Mouse (Mus musculus) megakaryocyte progenitor cell, adult 5-6 weeks (primary cell): ENCODE results near the gene Tagln. TPM values are rescaled to one million over a fixed set of nuclear protein-coding genes. Genes with fewer than 3 reads are reported as not detected.

ENCODE experiments used
- ATAC-seq: replicated peaks from 2 replicates; pipeline ENCODE4 v1.8.0; 2016; ENCODE audit warnings: mild to moderate bottlenecking, moderate TSS enrichment, inconsistent platforms; ENCODE audit not compliant: poor library complexity
- total RNA-seq, 2 experiments: library from RNA; stranded (forward) in 1 of 2; stranded (reverse) in 1 of 2; fragments of 157-497, 149-512 nt in 1 of 2; fragments of 200-1000 nt in 1 of 2; gene quantifications; 2 replicates each; pipeline versions ENCODE4 v1.2.3 to v1.2.4; 2015 to 2017

The Tagln gene
- total RNA-seq, 2 experiments from 2014 or later = 0.10 TPM; not detected in 1

DNA sequence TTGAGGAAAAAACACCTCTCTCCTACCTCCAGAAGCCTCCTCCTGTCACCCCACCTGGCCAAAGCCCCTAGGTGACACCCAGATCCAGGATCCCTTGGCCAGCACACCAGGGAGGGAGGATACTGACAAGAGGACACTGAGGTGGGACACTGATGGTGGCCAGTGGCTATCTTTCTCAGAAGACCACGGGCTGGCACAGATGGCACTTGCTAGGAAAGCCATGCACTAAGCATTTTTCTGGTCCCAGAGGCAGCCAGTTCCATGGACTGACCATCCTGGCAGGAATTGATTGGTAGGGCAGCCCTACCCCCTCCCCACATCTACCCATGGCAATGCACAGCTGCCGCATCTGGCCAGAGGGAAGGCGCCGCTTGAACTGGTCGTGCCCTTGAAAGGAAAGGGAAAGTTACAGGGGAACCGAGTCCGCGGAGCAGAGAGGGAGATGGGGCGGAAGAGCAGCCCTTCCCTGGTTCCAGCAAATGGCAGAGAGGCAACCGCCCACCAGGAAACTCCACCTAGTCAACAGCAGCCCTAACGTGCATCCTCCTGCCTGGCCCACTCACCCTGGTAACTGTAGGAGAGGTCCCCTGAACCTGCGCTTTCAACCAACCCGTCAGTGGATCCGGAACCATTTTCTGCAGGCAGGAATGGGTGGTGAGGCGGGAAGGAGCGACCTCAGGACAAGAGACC is 10.5 kb upstream of the Tagln start:
- no peak for ATAC-seq

DNA sequence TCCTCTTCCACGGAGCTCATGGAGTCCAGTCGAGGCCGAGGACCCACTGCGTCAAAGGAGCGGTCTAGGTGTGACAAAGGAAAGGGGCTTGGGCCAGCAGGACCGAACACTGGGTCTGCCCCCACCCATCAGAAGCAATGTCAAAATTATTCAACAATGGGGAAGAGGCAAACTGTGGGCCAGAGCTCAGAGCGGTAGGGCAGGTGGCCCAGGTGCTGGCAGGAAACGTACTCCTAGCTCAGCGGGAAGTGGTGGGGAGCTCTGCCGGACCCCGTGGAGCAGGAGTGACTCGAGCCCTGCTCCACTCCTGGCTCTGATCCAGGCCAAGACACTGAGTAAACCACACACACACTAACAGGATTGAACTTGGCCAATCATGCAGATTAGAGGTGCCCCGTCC is 9.9 kb upstream of the Tagln start:
- 0 out of 2 replicates have a peak, but pooled peaks have one; percentile 9 for ATAC-seq

DNA sequence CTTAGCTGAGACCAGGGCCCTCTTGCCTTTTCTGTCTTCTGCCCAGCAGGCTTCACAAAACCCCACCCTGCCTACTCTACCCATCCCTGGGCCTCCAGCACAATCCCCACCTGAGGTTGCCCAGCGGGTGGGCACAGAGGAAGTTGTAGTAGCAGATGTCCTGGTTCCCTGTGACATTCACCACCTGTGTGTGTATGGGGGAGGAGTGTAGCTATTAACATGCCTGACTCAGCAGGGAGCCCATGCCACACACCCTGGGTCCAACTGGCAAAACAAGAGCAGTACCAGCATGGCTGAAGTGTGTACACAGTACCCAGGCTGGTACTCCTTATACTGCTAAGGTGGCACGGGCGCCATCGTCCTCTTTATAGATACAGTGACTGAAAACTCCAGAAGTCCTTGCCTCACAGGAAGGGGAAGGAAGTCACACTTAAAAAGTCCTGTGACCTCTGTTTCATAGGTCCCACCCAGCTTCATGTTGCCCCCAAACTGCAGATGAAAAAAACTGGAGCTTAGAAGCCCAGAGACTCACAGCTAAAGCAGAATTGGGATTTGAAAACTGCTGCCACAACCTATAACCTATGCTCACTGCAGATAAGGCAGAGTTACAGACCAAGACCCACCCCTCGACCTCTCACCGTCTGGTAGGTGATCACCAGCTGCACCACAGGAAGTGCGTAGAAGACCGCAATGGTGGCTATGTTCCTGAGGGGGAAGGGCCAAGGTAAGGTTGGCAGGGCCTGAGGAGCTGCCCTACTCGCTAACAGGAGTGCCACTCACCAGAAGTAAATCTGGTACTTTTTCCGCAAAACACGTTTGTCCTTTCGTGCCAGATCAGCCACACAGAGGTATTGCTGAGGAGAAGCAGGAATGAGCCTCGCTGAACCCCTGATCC is 8.9 kb upstream of the Tagln start:
- ATAC-seq = peak; percentile 80

DNA sequence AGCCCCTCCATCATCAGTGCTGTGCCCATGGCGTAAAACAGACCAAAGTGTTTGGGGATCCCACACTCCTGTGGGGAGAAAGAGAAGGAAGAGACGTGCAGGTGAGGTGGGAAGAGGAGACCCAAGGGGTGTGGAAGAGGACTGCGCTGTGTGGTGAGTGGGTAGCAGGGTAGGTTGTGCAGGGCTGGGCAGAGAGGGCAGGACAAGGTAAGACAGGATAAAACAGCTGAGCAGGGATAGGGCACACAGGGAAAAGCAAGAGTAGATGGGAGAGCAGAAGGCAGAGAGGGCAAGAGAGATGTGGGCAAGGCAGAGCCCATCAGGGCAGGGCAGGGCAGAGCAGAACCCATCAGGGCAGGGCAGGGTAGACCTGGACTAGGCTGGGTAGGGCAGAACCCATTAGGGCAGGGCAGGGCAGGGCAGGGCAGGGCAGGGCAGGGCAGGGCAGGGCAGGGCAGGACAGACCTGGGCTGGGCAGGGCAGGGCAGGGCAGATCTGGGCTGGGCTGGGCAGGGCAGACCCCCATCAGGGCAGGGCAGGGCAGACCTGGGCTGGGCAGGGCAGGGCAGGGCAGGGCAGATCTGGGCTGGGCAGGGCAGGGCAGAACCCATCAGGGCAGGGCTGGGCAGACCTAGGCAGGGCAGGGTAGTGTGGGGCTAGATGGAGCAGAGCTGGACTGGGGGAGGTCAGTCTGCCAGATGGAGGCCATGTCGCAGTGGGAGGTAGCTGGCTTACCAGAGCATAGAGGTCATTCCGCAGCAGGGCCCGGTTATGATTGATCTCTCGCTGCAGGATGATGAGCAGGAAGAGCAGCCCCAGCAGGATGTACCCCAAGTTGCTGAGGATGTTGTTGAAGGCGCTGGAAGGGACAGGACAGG is 8.0 kb upstream of the Tagln start:
- no peak for ATAC-seq

DNA sequence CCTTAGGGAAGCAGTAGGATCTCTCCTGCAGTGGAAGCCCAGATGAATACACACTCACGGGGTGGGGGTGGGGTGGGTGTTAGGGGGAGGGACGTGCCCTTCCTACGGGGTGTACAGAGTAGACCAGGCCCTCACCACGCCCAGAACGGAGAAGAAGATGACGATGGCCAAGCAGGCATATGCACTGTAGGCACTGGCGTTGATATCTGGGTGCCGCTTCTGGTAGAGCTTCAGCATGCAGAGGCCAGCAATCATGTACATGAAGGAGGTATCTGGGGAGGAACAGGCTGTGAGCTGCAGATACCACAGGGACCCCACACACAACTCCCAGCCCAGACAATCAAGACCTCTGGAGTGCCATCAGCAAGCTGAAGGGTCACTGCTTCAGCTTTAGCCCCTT is 7.1 kb upstream of the Tagln start:
- peak; percentile 14; the same call in 1 of the 2 replicates for ATAC-seq

DNA sequence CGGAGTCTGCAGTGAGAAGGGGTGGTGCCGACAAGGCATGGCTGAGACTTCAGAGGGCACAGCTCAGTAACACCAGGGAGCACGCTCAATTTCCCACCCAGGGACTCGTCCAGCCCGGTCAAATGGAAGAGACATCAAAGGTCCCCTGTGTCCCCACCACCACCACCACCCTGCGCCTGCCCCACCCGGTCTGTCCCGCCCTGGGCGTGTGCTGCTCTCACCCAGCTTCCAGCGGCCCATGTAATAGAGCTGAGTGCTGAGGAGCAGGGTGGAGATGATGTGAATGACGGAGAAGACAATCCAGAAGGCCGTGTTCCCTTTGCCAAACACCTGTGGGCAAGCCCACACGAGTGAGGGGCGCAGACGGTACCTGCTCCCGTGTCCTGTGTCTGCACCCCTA is 6.6 kb upstream of the Tagln start:
- no peak for ATAC-seq

DNA sequence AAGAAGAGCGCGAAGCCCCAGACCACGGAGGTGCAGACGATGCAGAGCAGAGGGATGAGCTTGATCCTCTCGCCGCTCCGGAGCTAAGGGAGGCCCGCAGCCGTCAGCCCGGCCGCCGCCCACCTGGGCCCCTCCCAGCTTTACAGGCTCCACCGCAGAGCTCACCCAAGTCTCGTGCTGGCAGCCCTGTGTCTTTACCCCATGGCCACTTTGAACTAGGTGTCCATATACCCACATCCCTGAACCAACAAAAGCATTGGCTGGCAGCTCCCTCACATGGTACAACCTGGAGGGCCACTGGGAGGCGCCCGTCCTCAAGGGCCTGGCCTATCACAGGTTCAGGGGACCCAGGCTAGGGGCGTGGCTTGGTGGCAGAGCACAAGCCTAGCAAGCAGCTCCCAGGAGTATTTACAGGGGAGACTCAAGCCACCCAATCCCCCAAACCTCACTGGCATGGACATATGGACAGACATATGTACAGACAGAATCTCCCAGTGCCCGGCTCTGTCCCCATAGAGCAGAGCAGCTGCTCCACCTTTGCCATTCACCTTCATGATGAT is 5.6 kb upstream of the Tagln start:
- ATAC-seq = peak; percentile 36

DNA sequence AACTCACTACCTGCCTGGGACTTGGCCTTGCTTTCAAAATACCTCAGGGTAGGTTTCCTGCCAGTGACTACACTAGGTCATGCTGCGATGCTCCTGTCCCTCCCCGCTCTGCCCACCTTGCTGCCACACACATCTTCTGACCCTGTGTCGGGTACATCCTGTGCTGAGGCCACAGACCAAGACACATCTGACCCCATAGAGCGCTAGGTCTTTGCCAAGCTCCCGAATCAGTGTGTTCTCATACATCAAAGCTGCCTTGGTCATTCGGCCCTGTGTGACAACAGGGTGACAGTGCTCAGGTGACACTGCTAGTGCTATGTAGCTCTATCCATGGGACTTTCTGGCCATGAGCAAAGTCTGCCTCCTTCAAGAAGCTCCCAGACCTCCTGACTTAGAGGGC is 3.9 kb upstream of the Tagln start:
- no peak for ATAC-seq

DNA sequence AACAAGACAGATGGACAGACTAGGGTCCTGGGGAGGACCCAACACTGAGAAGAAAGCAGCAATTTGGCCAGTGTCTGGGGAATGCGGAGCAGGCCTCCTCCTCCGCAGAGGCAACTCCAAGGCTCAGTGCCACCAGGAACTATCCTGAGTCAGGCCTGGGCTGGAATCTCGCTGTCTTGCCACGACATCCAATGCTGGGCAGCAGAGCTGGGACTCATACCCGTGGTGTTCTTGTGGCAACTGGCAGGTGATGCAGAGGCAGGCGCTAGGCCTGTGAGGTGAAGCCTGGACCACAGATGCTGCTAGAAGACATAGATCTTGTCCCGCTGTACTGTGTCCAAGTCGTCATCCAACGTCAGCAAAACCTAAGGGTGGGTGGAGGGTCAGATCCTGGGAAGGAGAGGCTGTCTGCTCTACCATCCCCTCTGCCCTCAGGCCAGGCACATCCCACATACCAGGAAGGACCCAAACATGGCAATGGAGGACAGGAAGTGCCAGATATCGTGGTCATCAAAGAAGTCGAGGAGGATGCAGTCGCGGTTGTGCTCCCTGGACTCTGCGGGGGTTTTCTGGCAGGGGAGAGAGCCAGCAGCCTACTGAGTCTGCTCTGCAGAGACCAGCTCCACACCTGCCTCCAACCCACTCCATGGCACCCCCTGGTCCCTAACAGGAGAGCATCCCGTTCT is 3.2 kb upstream of the Tagln start:
- no peak for ATAC-seq

DNA sequence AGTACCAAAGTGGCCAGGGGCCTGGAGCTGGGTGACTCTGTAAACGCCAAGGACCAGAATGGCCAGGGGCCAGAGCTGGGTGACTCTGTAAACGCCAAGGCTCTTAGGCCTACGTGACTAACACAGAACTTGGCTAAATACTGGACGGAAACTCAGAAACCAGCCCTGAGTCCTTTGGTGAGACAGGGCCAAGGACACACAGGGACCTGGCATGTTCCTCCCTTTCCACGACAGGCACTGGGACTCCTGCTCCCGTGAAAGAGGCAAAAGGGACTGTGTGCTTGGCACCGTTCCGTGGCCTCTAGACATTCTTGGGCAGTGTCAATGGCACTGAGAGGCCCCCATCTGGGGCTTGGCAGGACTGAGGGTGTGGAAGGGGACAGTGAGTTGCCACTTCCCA is 2.2 kb upstream of the Tagln start:
- ATAC-seq = no peak

DNA sequence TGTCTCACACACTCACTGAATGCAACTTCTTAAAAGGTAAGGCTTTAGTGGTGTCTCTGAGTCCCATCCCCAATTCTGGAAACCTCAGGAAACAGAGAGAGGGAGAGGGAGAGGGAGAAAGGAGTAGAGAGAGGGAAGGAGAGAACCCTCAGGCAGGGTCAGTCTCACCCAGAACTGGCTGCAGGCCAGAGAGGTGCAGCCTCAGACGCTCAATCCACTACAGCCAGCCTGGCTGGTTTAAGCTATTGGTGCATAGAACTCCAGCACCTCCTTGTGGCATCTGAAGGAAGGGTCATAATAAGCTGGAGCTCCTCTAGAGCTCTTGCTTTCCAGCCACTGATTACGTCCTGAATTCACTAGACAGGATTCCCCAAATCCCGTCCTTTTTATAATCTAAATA is 1.0 kb upstream of the Tagln start:
- peak; percentile 86 for ATAC-seq

DNA sequence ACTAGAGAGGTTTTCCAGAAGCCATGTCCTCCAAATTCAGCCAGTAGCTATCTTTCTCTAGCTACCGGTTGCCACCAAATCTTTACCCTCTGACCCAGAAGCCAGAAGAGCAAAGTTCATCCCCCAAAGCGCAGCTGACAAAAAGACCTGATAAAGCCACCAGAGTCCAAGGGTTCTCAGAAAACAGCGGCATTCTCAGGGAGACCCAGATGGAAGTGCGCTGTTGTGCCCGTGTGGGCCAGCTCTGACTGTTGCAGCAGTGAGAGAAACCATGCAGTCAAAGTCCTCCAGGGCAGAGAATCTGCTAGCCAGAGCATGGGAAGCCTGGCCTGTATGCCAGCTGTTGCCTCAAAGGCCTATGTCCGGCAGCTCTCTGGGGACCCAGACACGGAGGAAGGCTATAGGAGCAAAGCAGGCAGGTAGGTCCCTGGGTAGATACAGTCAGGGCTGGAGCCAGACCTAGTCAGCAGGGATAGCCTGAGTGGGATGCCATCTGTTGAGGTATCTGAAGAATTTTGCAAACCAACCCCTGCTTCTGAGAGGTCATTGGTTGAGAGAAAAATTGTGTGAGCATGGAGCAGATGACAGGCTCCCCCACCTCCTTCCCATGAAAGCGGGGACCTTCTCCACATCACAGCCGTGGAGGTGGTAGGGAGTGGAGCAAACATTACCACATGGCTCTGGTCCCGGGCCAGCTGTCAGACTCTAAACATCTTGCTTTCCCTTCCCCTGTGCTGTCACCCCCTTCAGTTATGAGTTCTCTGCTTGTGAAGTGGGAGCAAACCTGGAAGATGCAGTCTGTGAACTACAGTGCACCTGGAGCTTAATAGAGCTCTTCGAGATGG is 3.1 kb downstream of the Tagln start:
- no peak for ATAC-seq

DNA sequence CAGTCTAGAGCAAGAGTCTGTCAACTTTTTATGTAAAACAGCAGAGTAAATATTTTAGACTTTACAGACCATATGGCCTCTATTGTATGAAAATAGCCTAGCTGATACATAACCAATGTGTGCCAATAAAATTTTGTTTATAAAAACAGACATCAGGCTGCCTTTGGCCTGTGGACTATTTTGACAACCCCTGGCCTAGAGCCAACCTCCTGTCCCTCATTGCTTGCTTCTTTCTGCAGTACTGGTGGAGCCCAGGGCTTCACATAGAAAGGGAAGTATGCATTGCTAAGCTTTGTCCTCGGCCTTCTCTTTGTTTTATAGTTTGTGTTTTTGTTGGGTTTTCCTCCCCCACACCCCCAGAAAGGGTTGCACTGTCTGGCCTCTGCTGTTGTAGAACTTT is 3.9 kb downstream of the Tagln start:
- no peak for ATAC-seq

DNA sequence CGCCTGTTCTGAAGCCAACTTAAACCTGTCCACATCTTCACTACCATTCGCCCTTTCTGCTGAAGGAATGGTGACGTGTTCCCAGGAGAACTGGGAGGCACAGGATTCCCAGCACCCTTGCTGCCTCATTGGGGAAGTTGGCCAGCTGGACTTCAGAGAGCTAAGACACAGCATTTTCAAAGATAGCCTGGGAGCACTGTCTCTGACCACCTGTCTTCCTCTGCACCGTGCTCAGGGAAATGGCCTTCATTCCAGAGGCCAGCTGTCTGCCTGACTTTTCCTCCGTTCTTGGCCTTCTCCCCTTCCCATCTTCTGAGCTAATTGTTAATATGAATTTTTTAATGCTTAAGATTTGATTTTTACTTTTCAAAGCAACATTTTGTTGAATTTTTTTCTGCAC is 6.6 kb downstream of the Tagln start:
- no peak for ATAC-seq

DNA sequence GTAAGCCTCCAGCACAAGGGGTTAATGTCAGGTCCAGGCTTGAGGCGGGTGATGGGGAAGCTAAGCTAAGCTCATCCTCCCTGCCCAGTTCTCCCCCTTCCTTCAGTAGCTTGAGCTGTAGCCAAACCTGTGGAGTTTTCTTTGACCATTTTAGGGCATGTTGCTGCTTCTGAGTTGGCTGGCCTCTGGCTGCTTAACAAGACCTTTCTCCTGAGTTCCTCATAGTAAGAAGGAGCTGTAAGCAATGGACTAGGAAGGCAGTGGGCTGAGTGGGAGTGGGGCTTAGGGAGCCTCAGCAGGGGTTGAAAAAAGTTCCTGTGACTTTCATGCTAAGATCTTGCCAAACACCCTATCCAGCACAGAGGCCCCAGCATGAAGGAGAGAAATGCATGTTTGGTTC is 16.0 kb downstream of the Tagln start:
- ATAC-seq = no peak

DNA sequence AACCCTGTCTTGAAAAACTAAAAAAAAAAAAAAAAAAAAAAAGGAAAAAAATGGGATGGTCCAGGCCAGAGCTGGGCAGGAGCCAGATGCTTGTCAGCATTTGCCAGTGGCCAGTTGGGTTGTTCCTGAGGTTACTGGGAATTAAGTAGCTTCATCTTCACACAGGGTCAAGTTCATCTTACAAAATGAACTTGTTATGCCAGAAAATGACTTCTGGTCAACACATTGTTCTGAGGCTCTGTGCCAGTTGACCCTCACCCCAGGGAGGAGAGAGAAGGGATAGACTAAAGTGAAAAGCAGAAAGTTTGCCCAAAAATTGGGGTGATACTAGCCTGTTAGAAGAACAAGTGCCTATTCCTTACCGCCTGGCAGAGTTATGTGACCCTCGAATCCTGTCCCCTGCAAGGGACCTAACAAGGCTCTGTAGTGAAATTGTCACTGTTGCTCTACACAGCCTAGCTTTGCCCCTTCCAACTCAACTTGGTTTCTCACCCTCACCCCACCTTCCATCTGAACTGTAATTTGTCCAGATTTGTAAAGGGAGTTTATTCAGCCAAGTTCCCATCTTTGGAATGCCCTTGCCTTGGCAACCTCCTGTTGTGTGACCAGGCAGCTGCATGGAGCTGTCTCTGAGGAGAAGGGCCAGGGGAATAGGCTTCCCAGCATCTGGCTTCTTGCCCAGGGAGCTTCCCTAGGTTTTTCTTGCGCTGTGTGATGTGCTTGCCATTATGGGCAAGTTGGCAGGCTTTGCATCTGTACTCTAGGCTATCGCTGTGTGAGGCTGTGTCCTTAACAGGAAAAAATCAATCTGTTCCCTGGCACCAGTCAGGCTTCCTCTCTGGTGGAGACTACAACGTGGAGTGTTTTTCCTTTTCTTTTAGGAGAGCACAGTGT is 18.6 kb downstream of the Tagln start:
- no peak for ATAC-seq

DNA sequence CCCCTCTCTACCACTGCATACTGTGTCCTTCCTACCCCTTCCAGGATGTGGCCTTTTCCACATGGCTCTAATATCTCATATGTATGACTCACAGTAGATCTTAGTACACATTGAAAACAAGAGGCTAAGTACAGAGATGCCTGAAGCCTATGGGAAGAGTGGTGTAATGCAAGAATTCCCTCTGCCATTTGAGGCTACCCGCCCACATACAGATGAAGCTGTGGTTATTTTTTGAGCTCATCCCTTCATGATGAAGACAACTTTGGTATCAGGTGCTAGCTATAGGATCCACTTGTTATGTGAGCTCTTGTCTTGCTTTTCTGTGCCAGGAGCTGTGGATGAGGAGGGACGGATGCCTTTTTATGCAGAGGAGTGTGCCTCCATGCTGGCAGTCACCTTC is 20.2 kb downstream of the Tagln start:
- ATAC-seq = no peak

DNA sequence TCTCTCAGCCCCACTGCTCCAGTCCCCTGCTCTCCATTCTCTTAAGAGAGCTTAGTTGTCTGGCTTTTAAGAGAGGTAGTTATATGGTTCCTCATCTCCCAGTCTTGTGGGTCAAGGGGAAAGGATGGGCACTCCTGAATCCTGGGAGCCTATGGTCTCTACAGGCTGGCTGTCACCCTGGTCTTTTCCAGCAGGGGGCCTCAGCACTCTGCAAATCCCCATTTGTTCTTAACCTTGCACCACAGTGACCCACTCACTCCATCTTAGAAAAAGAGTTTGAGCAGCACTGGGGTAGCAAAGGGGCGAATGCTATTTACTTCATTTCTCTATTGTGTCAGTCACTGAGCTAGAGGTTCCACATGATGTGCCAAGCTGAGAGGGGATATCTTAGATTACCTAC is 24.2 kb downstream of the Tagln start:
- peak; percentile 78 for ATAC-seq

DNA sequence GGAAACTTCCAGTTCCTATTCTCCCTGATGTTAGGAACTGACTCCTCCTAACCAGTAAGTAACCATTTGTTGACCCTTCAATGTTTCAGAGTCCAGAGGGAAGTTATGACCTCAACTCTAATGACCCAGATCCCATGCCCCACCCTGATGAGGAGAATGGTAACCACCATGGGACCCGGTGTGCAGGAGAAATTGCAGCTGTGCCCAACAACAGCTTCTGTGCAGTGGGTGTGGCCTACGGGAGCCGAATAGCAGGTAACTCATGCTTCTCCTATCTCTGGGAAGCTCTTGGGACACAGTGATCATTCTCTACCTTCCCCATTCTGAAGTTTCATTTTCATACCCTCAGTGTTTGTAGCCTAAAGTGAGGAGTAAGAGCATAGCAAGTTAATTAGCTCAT is 24.9 kb downstream of the Tagln start:
- no peak for ATAC-seq
